Comparison of ENCODE assay signal across 9 mouse cellular contexts in genomic region chr5:35762388-35762787, GRCm38 (mm10). TPM values are rescaled to one million over a fixed set of nuclear protein-coding genes. Genes with fewer than 3 reads are reported as not detected.
DNase-seq lines count a peak whose midpoint lies in the region; ATAC-seq lines count a peak whose summit lies in the region.
"Had no signal": no experiment of that assay in that cellular context is flagged by ENCODE, and none has a peak within 500 bp of the region (broad histone marks: within the 10 kb centered on the region; RNA-seq: fewer than 3 reads in every experiment).

No protein-coding gene starts in this region.

- no peak overlapping the region for H3K9ac ChIP-seq in forebrain, embryonic 11.5 days (ENCODE audit: low read length)
- H3K9ac ChIP-seq: forebrain, postnatal 0 days had no signal

- peaks cover 3% of the 10 kb centered on the region for H3K4me1 ChIP-seq in forebrain, embryonic 11.5 days (replicated peaks; ENCODE audit: control insufficient read depth, insufficient read depth, low read length)

- DNase-seq in adrenal gland, adult (ENCODE audit: inconsistent age in 2 of 2, low spot score in 1 of 2) = peak; percentile 74 to 76
- no peak for DNase-seq in adrenal gland, adult 18-20 months (ENCODE audit: low spot score in 2 of 2)
- peak; percentile 68 for DNase-seq in layer of hippocampus, adult 9-11 months
- DNase-seq in layer of hippocampus, adult 18-20 months (ENCODE audit: low spot score in 2 of 2) = no peak
- peak; percentile 73 for DNase-seq in gastrocnemius, adult 18-20 months (ENCODE audit: low spot score)
- peak; percentile 86 for DNase-seq in heart, postnatal 4 days
- no peak for DNase-seq in forebrain, embryonic 11.5 days (ENCODE audit: low spot score)
- DNase-seq: forebrain, postnatal 0 days had no signal

- H3K36me3 ChIP-seq in forebrain, embryonic 11.5 days (ENCODE audit: control insufficient read depth, insufficient read depth, low read length) = no peaks in the 10 kb centered on the region

- no peak overlapping the region for H3K4me3 ChIP-seq in forebrain, embryonic 11.5 days (ENCODE audit: low read depth, low read length)

- peaks cover 24% of the 10 kb centered on the region for H3K27me3 ChIP-seq in forebrain, embryonic 11.5 days (ENCODE audit: control insufficient read depth, insufficient read depth, low read length)

- no peak for ATAC-seq in inflammation-experienced regulatory T-cells, adult 6 months
- no peak for ATAC-seq in forebrain, embryonic 11.5 days (replicated peaks; ENCODE audit: low FRiP score)
- ATAC-seq: forebrain, postnatal 0 days had no signal

- no peak overlapping the region for H3K27ac ChIP-seq in forebrain, embryonic 11.5 days (ENCODE audit: low read depth, low read length)

- 86% methylated on average over 5 of the region's 5 CpGs for WGBS in forebrain, embryonic 11.5 days

- H3K4me2 ChIP-seq in forebrain, embryonic 11.5 days (ENCODE audit: low read depth, low read length, severe bottlenecking) = no peak overlapping the region

- H3K9me3 ChIP-seq in forebrain, embryonic 11.5 days (ENCODE audit: control insufficient read depth, low read length) = no peaks in the 10 kb centered on the region

RNA-seq across cellular contexts. Expression of gene Ablim2, which starts 4.7 kb away (rescaled TPM):
- total RNA-seq in adrenal gland, adult 18-20 months (2021) = 1 to 10 TPM; 7.5 to 8.0 TPM
- 100 to 1,000 TPM; 131 to 142 TPM for total RNA-seq in layer of hippocampus, adult 18-20 months (2021)
- total RNA-seq in gastrocnemius, adult 18-20 months (2021) = 10 to 100 TPM; 35.0 to 45.0 TPM
- total RNA-seq in heart, postnatal 4 days (2021) = 10 to 100 TPM; 10.8 to 11.7 TPM
- polyA plus RNA-seq in inflammation-experienced regulatory T-cells, adult 6 months (2017; shearing (Covaris generic)) = 1 to 10 TPM; 1.8 to 2.1 (median 1.8) TPM
- polyA plus RNA-seq in forebrain, embryonic 11.5 days (2014; fragmentation: Nextera tagmentation; extraction: Ambion mirVana) = 0.09 TPM in 1 of 2 replicates, not detected in the other

RNA-seq across cellular contexts. Expression of gene Sh3tc1, which starts 22.6 kb away (rescaled TPM):
- 10 to 100 TPM; 25.5 to 26.1 TPM for total RNA-seq in adrenal gland, adult 18-20 months (2021)
- total RNA-seq in layer of hippocampus, adult 18-20 months (2021) = 1 to 10 TPM; 1.5 to 2.6 TPM
- 1 to 10 TPM; 2.1 to 3.9 TPM for total RNA-seq in gastrocnemius, adult 18-20 months (2021)
- total RNA-seq in heart, postnatal 4 days (2021) = 10 to 100 TPM; 12.9 to 16.2 TPM
- 1 to 10 TPM; 1.1 to 2.2 (median 1.4) TPM for polyA plus RNA-seq in inflammation-experienced regulatory T-cells, adult 6 months (2017; shearing (Covaris generic))
- 3.4 TPM in 2 replicates for polyA plus RNA-seq in forebrain, embryonic 11.5 days (2014; fragmentation: Nextera tagmentation; extraction: Ambion mirVana)

Comparison
In these comparisons a context has a peak if more than half of its experiments do, and no peak if none do; other contexts are left out.
1. DNase-seq: peak in adrenal gland, adult (2 of 2), layer of hippocampus, adult 9-11 months (single experiment), gastrocnemius, adult 18-20 months (single experiment) and heart, postnatal 4 days (single experiment); none in adrenal gland, adult 18-20 months (0 of 2), layer of hippocampus, adult 18-20 months (0 of 2) and forebrain, embryonic 11.5 days (single experiment).